Mouse (Mus musculus) Patski (cell line): ENCODE measurements at regions not wholly inside any gene's neighbourhood (a gene's known extent, or its start where the extent isn't known, plus 50 kb on each side); places are given as distances from the start of the nearest gene placed in this dataset.
"Not testable (repeated sequence)": the region's sequence is repeated elsewhere in the genome, so short reads cannot be mapped to it uniquely, and the experiment has no call there.

Source experiments
- ATAC-seq: fragments of 100-300 bp; one replicate; pipeline ENCODE4 v1.8.0; 2021
- CTCF ChIA-PET: fragments of 350-600 bp; sonication (Branson Sonifier 250); formaldehyde crosslinking; loops from one replicate; lab custom pipeline; 2022; ENCODE audit warnings: inconsistent platforms; lab: Charles Lee
- POLR2A ChIA-PET: fragments of 350-600 bp; sonication (Branson Sonifier 250); formaldehyde crosslinking; loops from one replicate; lab custom pipeline; 2022; ENCODE audit warnings: antibody characterized with exemption, inconsistent platforms; lab: Charles Lee
- DNase-seq: peaks from one replicate; pipeline ENCODE4 v3.0.0-alpha.2; 2011; ENCODE audit warnings: low read depth, low spot score
- H3K27me3 ChIP-seq: fragments of 371-371 bp; one replicate; pipeline ENCODE4 v1.5.1; 2021
- CTCF ChIP-seq: fragments of 100-300 bp; IDR thresholded peaks from one replicate; pipeline ENCODE4 v1.5.1; 2021
- in situ Hi-C: fragments of 300-500 bp; cut with MboI; formaldehyde crosslinking; loops from 3 replicates; pipeline ENCODE4 v1.11.1; 2018; ENCODE audit warnings: low pct_unique_long_range_greater_than_20kb, mixed read lengths

GRCm38 (mm10) chr16:3114473-3115335, 476.1 kb upstream of the Olfr161 start:
- peak; percentile 96 for ATAC-seq
- POLR2A ChIA-PET, H3K27me3 ChIP-seq, DNase-seq, CTCF ChIA-PET, in situ Hi-C loops: not testable (repeated sequence)

- peak; percentile 57 for ATAC-seq
- CTCF ChIA-PET, DNase-seq, in situ Hi-C loops, H3K27me3 ChIP-seq, POLR2A ChIA-PET: not testable (repeated sequence)
These were observed 475.3 kb upstream of the Olfr161 start for GRCm38 (mm10) chr16:3115336-3116112.

GRCm38 (mm10) chr16:3116113-3116511, 474.7 kb upstream of the Olfr161 start:
- DNase-seq, in situ Hi-C loops, CTCF ChIA-PET, POLR2A ChIA-PET, H3K27me3 ChIP-seq: not testable (repeated sequence)
- peak; percentile 77 for ATAC-seq

GRCm38 (mm10) chr16:3121216-3121615, 469.6 kb upstream of the Olfr161 start:
- POLR2A ChIA-PET, ATAC-seq, H3K27me3 ChIP-seq, CTCF ChIA-PET, DNase-seq, in situ Hi-C loops: not testable (repeated sequence)

- in situ Hi-C loops, POLR2A ChIA-PET: not testable (repeated sequence)
These were observed 468.5 kb upstream of the Olfr161 start for GRCm38 (mm10) chr16:3122145-3122860.

GRCm38 (mm10) chr16:3122861-3123477, 467.9 kb upstream of the Olfr161 start:
- ATAC-seq (peak; percentile 95), DNase-seq (peak; percentile 91)
- peak; percentile 77 for TF ChIP-seq CTCF
- in situ Hi-C loops, POLR2A ChIA-PET, H3K27me3 ChIP-seq, CTCF ChIA-PET: not testable (repeated sequence)

More at GRCm38 (mm10) chr16:3122145-3122860, 468.5 kb upstream of the Olfr161 start:
- H3K27me3 ChIP-seq, CTCF ChIA-PET, DNase-seq: not testable (repeated sequence)
- peak; percentile 36 for ATAC-seq

- POLR2A ChIA-PET, DNase-seq, CTCF ChIA-PET, H3K27me3 ChIP-seq, in situ Hi-C loops, ATAC-seq: not testable (repeated sequence)
These were observed 463.5 kb upstream of the Olfr161 start for GRCm38 (mm10) chr16:3127317-3127716.
